Mouse (Mus musculus): ENCODE measurements around the gene Irs2. TPM values are rescaled to one million over a fixed set of nuclear protein-coding genes. Genes with fewer than 3 reads are reported as not detected.
A peak's percentile ranks its signal among the peaks of the same experiment; 100 is the strongest.

Irs2 gene
- polyA plus RNA-seq, 1 experiment from 2014 or later: 9.7 TPM

- Histone ChIP-seq H3K27me3 (ENCODE audit: low read depth, poor library complexity, severe bottlenecking) (no peaks in the 10 kb centered on the region), H3K9me3 (replicated peaks) (no peaks in the 10 kb centered on the region), H3K27ac (no peak overlapping the region), H3K4me3 (no peak overlapping the region), H3K36me3 (peaks cover 55% of the 10 kb centered on the region), H3K4me1 (peaks cover 44% of the 10 kb centered on the region)
- no peak for DNase-seq (ENCODE audit: low spot score)
- 93% methylated on average over 10 of the region's 10 CpGs for WGBS
Observed at GRCm38 (mm10) chr8:10993582-10994216, 14.6 kb downstream of the Irs2 start.

- H3K27ac ChIP-seq: no peak overlapping the region
- no peak overlapping the region for H3K4me3 ChIP-seq
- peaks cover 56% of the 10 kb centered on the region for H3K4me1 ChIP-seq
- no peaks in the 10 kb centered on the region for H3K27me3 ChIP-seq (ENCODE audit: low read depth, poor library complexity, severe bottlenecking)
- no peak for DNase-seq (ENCODE audit: low spot score)
- H3K36me3 ChIP-seq: peaks cover 40% of the 10 kb centered on the region
- 87% methylated on average over 8 of the region's 8 CpGs for WGBS
- no peaks in the 10 kb centered on the region for H3K9me3 ChIP-seq (replicated peaks)
Observed at GRCm38 (mm10) chr8:10992081-10992480, 16.2 kb downstream of the Irs2 start.

- no peak overlapping the region for H3K4me3 ChIP-seq
- no peak for DNase-seq (ENCODE audit: low spot score)
- peak overlapping the region; percentile 11; the same call in 1 of the 2 replicates for H3K27ac ChIP-seq
- no peaks in the 10 kb centered on the region for H3K27me3 ChIP-seq (ENCODE audit: low read depth, poor library complexity, severe bottlenecking)
- peaks cover 40% of the 10 kb centered on the region for H3K36me3 ChIP-seq
- H3K4me1 ChIP-seq: peaks cover 58% of the 10 kb centered on the region
- H3K9me3 ChIP-seq (replicated peaks): no peaks in the 10 kb centered on the region
- 81% methylated on average over 2 of the region's 2 CpGs for WGBS
Observed at GRCm38 (mm10) chr8:10991323-10991722, 16.9 kb downstream of the Irs2 start.

- H3K4me1 ChIP-seq: peaks cover 54% of the 10 kb centered on the region
- DNase-seq (ENCODE audit: low spot score): no peak
- no peaks in the 10 kb centered on the region for H3K9me3 ChIP-seq (replicated peaks)
- H3K27ac ChIP-seq: peak overlapping the region; percentile 11; the same call in 1 of the 2 replicates
- peaks cover 41% of the 10 kb centered on the region for H3K36me3 ChIP-seq
- 26% methylated on average over 10 of the region's 10 CpGs for WGBS
- H3K27me3 ChIP-seq (ENCODE audit: low read depth, poor library complexity, severe bottlenecking): no peaks in the 10 kb centered on the region
- no peak overlapping the region for H3K4me3 ChIP-seq
Observed at GRCm38 (mm10) chr8:10990421-10991110, 17.7 kb downstream of the Irs2 start.

GRCm38 (mm10) chr8:10989946-10990345, 18.3 kb downstream of the Irs2 start:
- Histone ChIP-seq H3K36me3 (peaks cover 40% of the 10 kb centered on the region), H3K27ac (no peak overlapping the region), H3K4me1 (peaks cover 54% of the 10 kb centered on the region), H3K27me3 (ENCODE audit: low read depth, poor library complexity, severe bottlenecking) (no peaks in the 10 kb centered on the region), H3K9me3 (replicated peaks) (no peaks in the 10 kb centered on the region), H3K4me3 (no peak overlapping the region)
- 87% methylated on average over 3 of the region's 3 CpGs for WGBS
- no peak for DNase-seq (ENCODE audit: low spot score)

- Histone ChIP-seq H3K36me3 (peaks cover 32% of the 10 kb centered on the region), H3K9me3 (replicated peaks) (no peaks in the 10 kb centered on the region)
- 96% methylated on average over 17 of the region's 17 CpGs for WGBS
Observed at GRCm38 (mm10) chr8:10986638-10987037, 21.6 kb downstream of the Irs2 start.

GRCm38 (mm10) chr8:10985064-10985463, 23.2 kb downstream of the Irs2 start:
- Histone ChIP-seq H3K4me1 (peaks cover 27% of the 10 kb centered on the region), H3K9me3 (replicated peaks) (no peaks in the 10 kb centered on the region), H3K36me3 (peaks cover 32% of the 10 kb centered on the region), H3K4me3 (no peak overlapping the region), H3K27me3 (ENCODE audit: low read depth, poor library complexity, severe bottlenecking) (no peaks in the 10 kb centered on the region), H3K27ac (no peak overlapping the region)
- no peak for DNase-seq (ENCODE audit: low spot score)
- 91% methylated on average over 7 of the region's 7 CpGs for WGBS

More at GRCm38 (mm10) chr8:10986638-10987037, 21.6 kb downstream of the Irs2 start:
- no peak overlapping the region for H3K4me3 ChIP-seq
- no peak overlapping the region for H3K27ac ChIP-seq
- H3K4me1 ChIP-seq: peaks cover 38% of the 10 kb centered on the region
- no peaks in the 10 kb centered on the region for H3K27me3 ChIP-seq (ENCODE audit: low read depth, poor library complexity, severe bottlenecking)
- no peak for DNase-seq (ENCODE audit: low spot score)

- H3K4me1 ChIP-seq: peaks cover 23% of the 10 kb centered on the region
- peaks cover 18% of the 10 kb centered on the region for H3K36me3 ChIP-seq
- no peaks in the 10 kb centered on the region for H3K9me3 ChIP-seq (replicated peaks)
- H3K27me3 ChIP-seq (ENCODE audit: low read depth, poor library complexity, severe bottlenecking): no peaks in the 10 kb centered on the region
- 94% methylated on average over 6 of the region's 6 CpGs for WGBS
- H3K27ac ChIP-seq: no peak overlapping the region
- no peak overlapping the region for H3K4me3 ChIP-seq
- DNase-seq (ENCODE audit: low spot score): no peak
Observed at GRCm38 (mm10) chr8:10980876-10981275, 27.4 kb downstream of the Irs2 start.

GRCm38 (mm10) chr8:10979916-10980315, 28.3 kb downstream of the Irs2 start:
- Histone ChIP-seq H3K27me3 (ENCODE audit: low read depth, poor library complexity, severe bottlenecking) (no peaks in the 10 kb centered on the region), H3K9me3 (replicated peaks) (no peaks in the 10 kb centered on the region), H3K36me3 (peaks cover 10% of the 10 kb centered on the region), H3K4me1 (peaks cover 27% of the 10 kb centered on the region), H3K27ac (0 out of 2 replicates have a peak overlapping the region, but pooled peaks have one; percentile 30), H3K4me3 (no peak overlapping the region)
- DNase-seq (ENCODE audit: low spot score): no peak
- WGBS: 57% methylated on average over 7 of the region's 7 CpGs

GRCm38 (mm10) chr8:10979196-10979794, 29.0 kb downstream of the Irs2 start:
- Histone ChIP-seq H3K36me3 (peaks cover 4% of the 10 kb centered on the region), H3K27me3 (ENCODE audit: low read depth, poor library complexity, severe bottlenecking) (no peaks in the 10 kb centered on the region), H3K4me1 (peaks cover 33% of the 10 kb centered on the region), H3K9me3 (replicated peaks) (no peaks in the 10 kb centered on the region), H3K27ac (no peak overlapping the region), H3K4me3 (no peak overlapping the region)
- DNase-seq (ENCODE audit: low spot score): no peak
- WGBS: 71% methylated on average over 11 of the region's 11 CpGs

GRCm38 (mm10) chr8:10978377-10978776, 29.9 kb downstream of the Irs2 start:
- 81% methylated on average over 21 of the region's 21 CpGs for WGBS
- H3K9me3 ChIP-seq (replicated peaks): no peaks in the 10 kb centered on the region
- no peaks in the 10 kb centered on the region for H3K36me3 ChIP-seq
- no peaks in the 10 kb centered on the region for H3K27me3 ChIP-seq (ENCODE audit: low read depth, poor library complexity, severe bottlenecking)
- no peak overlapping the region for H3K4me3 ChIP-seq
- H3K27ac ChIP-seq: peak overlapping the region; percentile 74
- no peak for DNase-seq (ENCODE audit: low spot score)
- H3K4me1 ChIP-seq: peaks cover 42% of the 10 kb centered on the region

GRCm38 (mm10) chr8:10977742-10978376, 30.4 kb downstream of the Irs2 start:
- Histone ChIP-seq H3K27me3 (ENCODE audit: low read depth, poor library complexity, severe bottlenecking) (no peaks in the 10 kb centered on the region), H3K27ac (peak overlapping the region; percentile 74), H3K9me3 (replicated peaks) (no peaks in the 10 kb centered on the region), H3K4me1 (peaks cover 47% of the 10 kb centered on the region), H3K36me3 (no peaks in the 10 kb centered on the region), H3K4me3 (no peak overlapping the region)
- no peak for DNase-seq (ENCODE audit: low spot score)
- WGBS: 65% methylated on average over 7 of the region's 7 CpGs

GRCm38 (mm10) chr8:10974659-10975058, 33.6 kb downstream of the Irs2 start:
- WGBS: 14% methylated on average over 2 of the region's 2 CpGs
- Histone ChIP-seq H3K4me1 (peaks cover 46% of the 10 kb centered on the region), H3K4me3 (no peak overlapping the region)

More at GRCm38 (mm10) chr8:10974659-10975058, 33.6 kb downstream of the Irs2 start:
- no peaks in the 10 kb centered on the region for H3K9me3 ChIP-seq (replicated peaks)
- DNase-seq (ENCODE audit: low spot score): no peak
- H3K27me3 ChIP-seq (ENCODE audit: low read depth, poor library complexity, severe bottlenecking): peaks cover 12% of the 10 kb centered on the region; the same call in 1 of the 2 replicates
- H3K27ac ChIP-seq: peak overlapping the region; percentile 73; the same call in 1 of the 2 replicates
- no peaks in the 10 kb centered on the region for H3K36me3 ChIP-seq

Data from limb, embryonic 10.5 days (tissue).